Mouse (Mus musculus): ENCODE measurements around the gene Ttc9. TPM values are rescaled to one million over a fixed set of nuclear protein-coding genes. Genes with fewer than 3 reads are reported as not detected.

Ttc9 gene
- total RNA-seq (2021): 1 to 10 TPM; 2.3 to 2.5 TPM

DNA sequence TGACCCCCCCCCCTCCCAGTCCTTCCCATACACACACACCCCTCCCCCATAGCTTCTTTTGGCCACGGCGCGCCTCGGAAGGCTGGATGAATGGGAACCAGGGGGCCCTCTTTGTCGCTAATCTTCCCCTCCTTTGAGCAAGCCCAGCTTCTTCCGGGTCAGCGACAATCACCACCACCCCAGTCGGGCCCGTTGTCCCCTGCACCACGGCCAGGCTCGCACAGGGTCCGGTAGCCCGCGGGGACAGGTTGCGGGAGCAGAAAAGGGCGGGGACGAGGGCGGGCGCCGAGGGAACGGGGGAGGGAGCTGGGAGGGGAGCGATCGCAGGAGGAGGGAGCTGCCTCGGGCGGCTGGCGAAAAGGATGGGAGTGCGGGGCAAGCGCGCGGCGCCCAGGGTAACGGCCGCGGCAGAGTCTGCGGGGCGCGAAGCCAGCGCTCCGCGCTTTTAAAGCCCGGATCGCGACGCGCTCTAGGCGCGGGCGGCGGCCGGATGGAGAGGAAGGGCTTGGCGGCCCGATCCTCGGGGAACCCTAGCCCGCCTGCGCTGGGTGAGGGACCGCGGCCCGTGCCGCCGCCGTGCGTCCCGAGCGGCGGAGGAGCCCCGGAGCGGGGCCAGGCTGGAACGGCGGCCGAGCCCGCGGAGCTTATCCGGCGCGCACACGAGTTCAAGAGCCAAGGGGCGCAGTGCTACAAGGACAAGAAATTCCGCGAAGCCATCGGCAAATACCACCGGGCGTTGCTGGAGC, at the start of gene Ttc9:
Gene Ttc9, plus strand, starts transcription at position 335 of the 746 bp plus-strand sequence.
- DNase-seq: peak; percentile 20 to 35

GRCm38 (mm10) chr12:81594902-81595671, 36.0 kb upstream of the Ttc9 start, which contains the start of gene Med6:
Gene Med6 (minus strand): TSS chr12:81595008.
- peak; percentile 91 for DNase-seq
- intact Hi-C loops (cut with DNase I): loop anchor here (2.0 kb wide), 1 partner anchor 110 kb away; the partner anchor contains the start of gene Cox16

More for the DNA sequence above, at the start of gene Ttc9:
- intact Hi-C loops (cut with DNase I): no loop called here

DNA sequence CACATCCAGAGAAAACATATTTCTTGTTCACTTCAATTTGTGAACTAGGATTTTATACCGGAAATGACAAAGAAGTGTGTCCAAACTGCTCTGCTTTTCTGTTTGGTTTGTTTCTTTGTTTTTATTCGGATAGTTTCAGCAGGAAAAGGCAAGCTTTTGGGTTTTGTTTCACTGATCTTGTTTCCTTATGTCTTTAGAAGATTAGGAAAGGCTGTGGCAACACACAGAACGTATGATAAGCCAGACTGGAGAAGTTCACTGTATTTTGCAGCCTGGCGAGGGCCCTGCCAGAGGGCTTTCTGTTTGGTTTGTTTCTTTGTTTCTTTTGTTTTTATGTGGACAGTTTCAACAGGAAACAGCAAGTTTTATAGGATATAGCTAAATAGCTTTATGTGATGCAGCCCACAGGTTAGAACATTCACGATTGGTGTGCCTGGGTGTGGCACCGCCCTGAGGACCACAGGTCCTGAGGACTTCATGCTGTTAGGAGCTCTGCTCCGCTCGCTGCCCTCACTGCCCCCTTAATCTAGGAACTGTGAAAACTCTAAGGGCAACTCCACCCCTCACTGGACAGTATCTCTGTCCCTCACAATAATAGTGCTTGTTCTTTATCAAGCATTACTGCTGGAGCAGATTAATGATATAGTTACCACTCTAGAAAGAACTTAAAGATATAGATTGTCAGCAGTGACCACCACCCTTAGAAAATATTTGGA, 34.3 kb upstream of the Ttc9 start:
- no peak for DNase-seq
- intact Hi-C loops (cut with DNase I): no loop called here

- DNase-seq: no peak
- intact Hi-C loops (cut with DNase I): no loop called here
These were observed 25.9 kb upstream of the Ttc9 start for GRCm38 (mm10) chr12:81604995-81605784.

DNA sequence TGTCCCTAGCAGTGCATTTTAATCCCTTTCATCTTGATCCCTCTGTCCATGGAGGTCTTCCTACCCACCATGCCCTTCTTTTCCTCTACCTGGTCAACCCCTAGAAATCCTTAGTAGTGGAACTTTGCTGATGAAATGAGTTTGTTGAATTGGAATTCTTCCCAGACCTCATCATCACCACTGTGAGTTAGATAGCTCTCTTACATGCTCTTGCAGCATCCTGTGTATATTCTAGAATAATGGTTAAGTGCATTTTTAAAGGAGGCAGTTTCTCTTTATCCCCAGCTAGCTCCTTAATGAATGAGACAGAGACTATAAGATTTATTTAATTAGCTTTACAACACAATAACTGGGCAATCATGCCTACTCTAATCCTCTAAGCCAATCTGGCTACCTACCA, 21.6 kb upstream of the Ttc9 start:
- no peak for DNase-seq
- intact Hi-C loops (cut with DNase I): no loop called here

DNA sequence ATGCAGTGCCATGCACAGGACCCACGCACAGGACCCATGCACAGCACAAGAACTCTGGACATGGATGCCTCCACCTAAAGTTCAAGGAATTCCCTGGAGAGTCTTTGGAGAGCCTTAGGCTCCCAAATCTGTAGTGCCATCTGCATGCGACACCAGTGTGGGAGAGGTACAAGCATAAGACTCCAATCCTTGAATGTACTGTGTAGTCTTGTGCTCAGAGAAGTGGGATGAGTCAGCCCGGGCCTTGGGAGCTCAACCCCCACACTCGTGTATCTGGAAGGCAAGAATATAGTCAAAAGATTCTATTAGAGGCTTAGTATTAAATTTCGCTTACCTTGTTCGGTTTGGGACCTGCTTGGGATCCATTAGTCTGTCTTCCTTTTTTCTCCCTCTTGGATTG, 15.2 kb upstream of the Ttc9 start:
- intact Hi-C loops (cut with DNase I): no loop called here

GRCm38 (mm10) chr12:81616980-81617379, 14.1 kb upstream of the Ttc9 start:
- intact Hi-C loops (cut with DNase I): no loop called here
- DNase-seq: no peak

More for the DNA sequence above, 15.2 kb upstream of the Ttc9 start:
- no peak for DNase-seq

GRCm38 (mm10) chr12:81619302-81619701, 11.7 kb upstream of the Ttc9 start:
- peak; percentile 67 to 79 for DNase-seq
- intact Hi-C loops (cut with DNase I): loop anchor here (1.0 kb wide), 2 partner anchors 84 to 169 kb away; no protein-coding TSS in a partner anchor

- no peak for DNase-seq
- intact Hi-C loops (cut with DNase I): loop anchor here (10.0 kb wide), 1 partner anchor 291 kb away; no protein-coding TSS in a partner anchor
These were observed 7.7 kb upstream of the Ttc9 start for GRCm38 (mm10) chr12:81623377-81623776.

DNA sequence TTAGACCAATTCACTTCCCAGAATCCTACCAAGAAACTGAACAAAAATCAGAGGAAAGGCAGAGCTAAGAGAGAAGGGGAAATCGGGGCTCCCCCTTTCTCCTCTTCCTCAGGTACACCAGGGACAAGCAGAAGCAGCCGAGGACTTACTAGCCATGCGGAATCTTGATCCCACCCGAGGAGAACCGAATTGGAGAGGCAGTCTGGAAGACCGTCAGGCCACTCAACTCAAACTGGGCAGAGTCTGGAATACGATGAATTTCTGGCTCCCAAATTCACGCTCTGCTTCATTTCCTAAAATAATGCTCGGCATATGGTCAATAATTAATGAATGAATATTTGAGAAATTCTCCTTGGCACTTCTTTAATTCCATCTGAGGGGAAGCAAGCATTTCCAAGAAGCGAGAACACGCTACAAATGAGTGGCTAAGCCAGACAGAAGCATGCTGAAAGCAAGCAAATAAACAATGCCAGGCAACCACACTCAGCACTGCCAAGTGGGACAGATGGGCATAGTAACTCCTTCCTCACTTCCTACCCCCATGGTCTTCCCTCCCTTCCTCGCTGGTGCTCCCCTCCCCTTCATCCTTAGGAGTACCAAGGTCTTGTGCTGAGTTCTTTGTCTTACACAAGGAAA, 4.7 kb upstream of the Ttc9 start:
- DNase-seq: no peak
- intact Hi-C loops (cut with DNase I): loop anchor here (10.0 kb wide), 1 partner anchor 288 kb away; no protein-coding TSS in a partner anchor

DNA sequence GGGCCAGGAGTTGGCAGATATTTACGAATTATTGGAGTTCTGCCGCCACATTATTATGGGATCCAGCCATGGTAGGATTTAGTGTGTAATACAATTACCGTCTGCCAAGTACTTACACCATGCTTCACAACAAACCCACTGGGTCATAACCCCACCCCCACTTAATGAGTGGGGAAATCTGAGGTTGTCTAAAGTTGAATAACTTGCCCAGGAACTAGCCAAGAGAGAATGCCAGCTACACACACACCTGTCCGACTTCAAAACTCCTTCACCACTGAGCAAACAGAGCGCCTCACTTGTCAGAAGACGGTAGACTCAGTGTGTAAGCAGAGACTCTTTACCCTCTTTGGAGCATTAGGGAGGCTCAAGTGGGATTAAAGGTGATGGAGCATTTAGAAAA, 3.6 kb upstream of the Ttc9 start:
- intact Hi-C loops (cut with DNase I): loop anchor here (10.0 kb wide), 1 partner anchor 287 kb away; no protein-coding TSS in a partner anchor
- DNase-seq: no peak

DNA sequence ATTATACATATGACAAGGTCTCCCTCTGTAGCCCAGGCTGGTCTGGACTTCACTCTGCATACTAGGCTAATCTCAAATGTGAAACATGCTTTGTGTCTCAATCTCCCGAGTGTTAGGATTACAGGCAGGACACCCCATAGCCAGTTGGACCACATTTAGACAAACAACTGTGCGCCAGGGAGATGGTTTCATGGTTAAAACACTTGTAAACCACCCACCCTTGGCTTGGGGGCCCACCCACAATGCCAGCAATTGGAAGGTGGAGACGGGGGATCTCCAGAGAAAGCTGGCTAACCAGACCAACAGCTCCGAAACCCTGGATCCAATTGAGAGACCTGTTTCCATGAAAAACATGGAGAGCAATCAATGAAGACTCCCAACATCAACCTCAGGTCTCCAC, 3.0 kb upstream of the Ttc9 start:
- intact Hi-C loops (cut with DNase I): loop anchor here (10.0 kb wide), 1 partner anchor 287 kb away; no protein-coding TSS in a partner anchor
- no peak for DNase-seq

DNA sequence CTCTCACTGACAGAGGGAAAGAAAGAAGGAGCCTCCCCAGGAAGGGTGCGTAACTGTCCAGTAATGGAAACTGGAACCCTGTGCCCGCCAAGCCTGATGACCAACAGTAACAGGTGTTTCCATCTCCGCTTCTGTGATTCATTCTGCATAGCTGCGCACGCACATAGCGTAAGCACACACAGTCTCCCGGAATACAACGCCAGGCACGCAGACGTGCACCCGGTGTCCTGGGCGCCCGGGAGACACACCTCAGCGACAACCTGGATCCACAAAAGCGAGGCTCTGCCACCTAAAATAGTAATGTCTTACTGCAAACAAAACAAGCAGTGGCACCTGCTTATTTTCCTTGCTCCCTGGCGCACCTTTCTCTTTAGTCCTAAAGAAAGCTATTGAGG, 532 bp upstream of the Ttc9 start:
- intact Hi-C loops (cut with DNase I): no loop called here
- DNase-seq: no peak

DNA sequence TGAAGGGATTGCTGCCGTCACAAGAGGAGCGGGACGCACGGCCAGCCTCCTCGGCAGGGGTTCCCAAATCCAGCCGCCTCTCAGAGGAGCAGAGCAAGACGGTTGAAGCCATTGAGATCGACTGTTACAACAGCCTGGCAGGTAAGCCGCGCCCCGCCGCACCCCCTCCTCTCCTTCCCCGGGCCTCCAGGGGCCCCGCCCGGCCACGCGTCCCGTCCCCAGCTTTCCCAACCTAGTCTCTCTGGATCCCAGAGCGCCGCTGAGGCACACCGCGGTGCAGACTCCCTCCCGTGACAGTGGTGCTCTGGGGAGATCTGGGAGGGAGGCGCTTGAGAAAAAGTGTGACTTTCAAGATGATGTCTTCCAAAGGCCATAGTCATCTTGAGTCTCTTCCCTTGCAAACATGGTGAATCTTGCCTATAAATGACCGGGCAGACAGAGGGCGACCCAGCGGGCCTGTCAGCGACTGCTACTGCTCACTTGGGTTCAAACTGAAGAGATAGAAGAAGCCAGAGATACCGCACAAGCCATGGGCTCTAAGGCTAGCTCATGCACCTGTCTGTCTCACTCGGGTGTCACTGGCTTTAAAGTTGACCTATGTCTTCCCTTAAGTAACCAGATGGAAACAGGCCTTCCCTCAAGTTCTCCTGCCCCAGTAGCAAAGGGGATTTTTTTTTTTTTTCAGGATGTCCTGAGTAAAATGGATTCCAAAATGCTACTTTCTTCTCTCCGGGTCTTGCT, 782 bp downstream of the Ttc9 start:
- peak in 1 of 2 experiments; percentile 7 for DNase-seq
- intact Hi-C loops (cut with DNase I): no loop called here

GRCm38 (mm10) chr12:81633246-81633645, 2.2 kb downstream of the Ttc9 start:
- no peak for DNase-seq
- intact Hi-C loops (cut with DNase I): no loop called here

GRCm38 (mm10) chr12:81640656-81641055, 9.6 kb downstream of the Ttc9 start:
- no peak for DNase-seq
- intact Hi-C loops (cut with DNase I): no loop called here

- no peak for DNase-seq
- intact Hi-C loops (cut with DNase I): no loop called here
These were observed 11.5 kb downstream of the Ttc9 start for GRCm38 (mm10) chr12:81642361-81643082.

DNA sequence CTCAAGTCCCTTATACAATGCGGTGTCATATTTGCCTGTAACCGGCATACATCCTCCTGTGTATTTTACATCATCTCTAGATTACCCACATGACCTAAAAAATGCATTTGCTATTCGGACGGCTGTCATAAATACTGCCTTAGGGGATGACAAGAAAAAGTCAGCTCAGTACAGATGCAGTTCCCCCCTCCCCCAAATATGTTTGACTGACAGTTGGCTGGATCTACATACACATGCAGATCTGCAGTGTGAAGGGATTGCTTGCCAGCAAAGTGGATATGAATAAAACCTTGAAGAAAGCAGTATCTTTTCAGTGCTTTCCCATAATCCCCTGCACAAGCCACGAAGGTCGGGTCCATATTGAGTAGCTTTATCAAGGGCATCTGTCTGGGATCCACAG, 15.8 kb downstream of the Ttc9 start:
- DNase-seq: no peak
- intact Hi-C loops (cut with DNase I): no loop called here

All from heart, postnatal 36 days (tissue).